11 mouse cellular contexts compared by ENCODE assay signal in the genomic region with DNA sequence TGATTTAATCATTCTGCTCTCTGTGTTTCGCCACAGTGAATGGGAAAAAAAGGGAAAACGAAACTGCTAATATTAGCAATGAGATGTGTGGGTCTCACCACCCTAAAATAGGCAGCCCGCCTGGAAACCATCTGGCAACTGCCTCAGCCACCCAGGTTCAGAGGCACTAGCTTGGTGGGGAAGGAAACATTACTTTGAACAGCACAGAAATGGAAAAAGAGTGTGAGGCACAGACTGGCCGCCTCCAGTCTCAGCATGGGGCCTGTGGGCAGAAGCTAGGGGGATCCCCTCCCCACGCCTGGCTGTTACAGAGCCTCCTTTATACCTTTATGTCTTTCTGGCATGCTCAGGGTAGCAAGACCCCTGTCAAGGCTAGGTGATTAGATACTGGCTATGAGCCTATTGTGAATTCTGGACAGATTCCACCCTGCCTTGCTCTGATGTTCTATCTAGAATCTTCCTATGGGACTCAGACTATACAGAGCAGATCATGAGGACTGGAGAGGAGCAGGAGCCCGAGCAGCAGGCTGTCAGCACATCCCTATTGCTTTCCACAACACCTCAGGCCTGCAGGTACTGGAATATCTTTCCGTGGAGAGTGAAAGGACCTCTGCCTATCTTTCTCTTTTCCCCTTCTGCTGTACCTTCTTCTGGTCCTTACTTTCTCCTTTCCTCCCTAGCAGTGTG. TPM values are rescaled to one million over a fixed set of nuclear protein-coding genes. Genes with fewer than 3 reads are reported as not detected.
DNase-seq lines count a peak whose midpoint lies in the region; ATAC-seq lines count a peak whose summit lies in the region.
"Had no signal": no experiment of that assay in that cellular context is flagged by ENCODE, and none has a peak within 500 bp of the region (broad histone marks: within the 10 kb centered on the region; RNA-seq: fewer than 3 reads in every experiment).

No protein-coding gene starts in this region.

- no peaks in the 10 kb centered on the region for H3K36me3 ChIP-seq in intestine, embryonic 16.5 days (ENCODE audit: control insufficient read depth, insufficient read depth, low read length)

- intact Hi-C loops in left cerebral cortex, postnatal 10 days (cut with DNase I): no loop called here

- H3K9ac ChIP-seq in intestine, embryonic 16.5 days (ENCODE audit: low read depth, low read length): no peak overlapping the region

- no peak overlapping the region for H3K4me3 ChIP-seq in intestine, embryonic 16.5 days (ENCODE audit: low read length)

- 74% methylated on average over 7 of the region's 7 CpGs for WGBS in intestine, embryonic 16.5 days

- no peak for ATAC-seq in intestine, embryonic 16.5 days

- no peaks in the 10 kb centered on the region for H3K4me1 ChIP-seq in intestine, embryonic 16.5 days (ENCODE audit: control insufficient read depth, insufficient read depth, low read length)

- H3K27ac ChIP-seq in intestine, embryonic 16.5 days (ENCODE audit: low read length): no peak overlapping the region

- no peaks in the 10 kb centered on the region for H3K27me3 ChIP-seq in intestine, embryonic 16.5 days (replicated peaks; ENCODE audit: control insufficient read depth, insufficient read depth, low read length)

- H3K4me2 ChIP-seq in intestine, embryonic 16.5 days (ENCODE audit: low read depth, low read length): no peak overlapping the region

- no peaks in the 10 kb centered on the region for H3K9me3 ChIP-seq in intestine, embryonic 16.5 days (ENCODE audit: control insufficient read depth, low read length)

- peak; percentile 32 for DNase-seq in thymus, postnatal 0 days (ENCODE audit: low spot score)
- DNase-seq in thymus, adult 18-20 months: no peak
- peak; percentile 41 to 49 for DNase-seq in frontal cortex, postnatal 25 days (ENCODE audit: low spot score in 2 of 2)
- peak; percentile 60 to 67 for DNase-seq in left cerebral cortex, postnatal 10 days (ENCODE audit: extremely low spot score in 1 of 2, low spot score in 2 of 2)
- DNase-seq in adrenal gland, adult 18-20 months (ENCODE audit: low spot score in 2 of 2): no peak
- DNase-seq in lung, postnatal 10 days: no peak
- DNase-seq: spleen, adult 18-20 months had no signal

RNA-seq across cellular contexts. Expression of gene Pdcd1, which starts 1.3 kb away (rescaled TPM):
- polyA plus RNA-seq in thymus, postnatal 0 days (2015; fragmentation: Nextera tagmentation; extraction: Ambion mirVana): 17.6 and 19.3 TPM in 2 replicates
- under 1 TPM; 0.28 to 0.30 TPM for total RNA-seq in left cerebral cortex, postnatal 10 days (2021)
- polyA plus RNA-seq in intestine, embryonic 16.5 days (2015; fragmentation: Nextera tagmentation; extraction: Ambion mirVana): 0.51 and 0.72 TPM in 2 replicates
- under 1 TPM in 1 of 2 experiments, not detected in 1; 0.26 TPM for total RNA-seq in adrenal gland, adult 18-20 months (2021)
- total RNA-seq: midbrain, postnatal 0 days had no signal
- polyA plus RNA-seq: midbrain, postnatal 0 days had no signal

RNA-seq across cellular contexts. Expression of gene Neu4, which starts 33.4 kb away (rescaled TPM):
- not detected in 2 replicates for polyA plus RNA-seq in thymus, postnatal 0 days (2015; fragmentation: Nextera tagmentation; extraction: Ambion mirVana)
- 10 to 100 TPM in 1 of 2 experiments, 1 to 10 TPM in 1; 6.8 to 10.5 TPM for total RNA-seq in left cerebral cortex, postnatal 10 days (2021)
- polyA plus RNA-seq in intestine, embryonic 16.5 days (2015; fragmentation: Nextera tagmentation; extraction: Ambion mirVana): not detected in 2 replicates
- total RNA-seq in adrenal gland, adult 18-20 months (2021): not detected
- polyA plus RNA-seq: heart, embryonic 14.5 days; large intestine, adult 2 months had no signal

Comparison
In these comparisons a context has a peak if more than half of its experiments do, and no peak if none do; other contexts are left out.
1. DNase-seq: peak in thymus, postnatal 0 days (single experiment), frontal cortex, postnatal 25 days (2 of 2) and left cerebral cortex, postnatal 10 days (2 of 2); none in thymus, adult 18-20 months (0 of 2), adrenal gland, adult 18-20 months (0 of 2) and lung, postnatal 10 days (single experiment).
2. RNA of gene Neu4, which starts 33.4 kb away (total RNA-seq): 6.8 to 10.5 TPM in left cerebral cortex, postnatal 10 days; not detected in adrenal gland, adult 18-20 months; every median in the first group is over 4 times any median in the second.